Mouse (Mus musculus): ENCODE results near the gene Ctnnbl1.

Gene Ctnnbl1

DNA sequence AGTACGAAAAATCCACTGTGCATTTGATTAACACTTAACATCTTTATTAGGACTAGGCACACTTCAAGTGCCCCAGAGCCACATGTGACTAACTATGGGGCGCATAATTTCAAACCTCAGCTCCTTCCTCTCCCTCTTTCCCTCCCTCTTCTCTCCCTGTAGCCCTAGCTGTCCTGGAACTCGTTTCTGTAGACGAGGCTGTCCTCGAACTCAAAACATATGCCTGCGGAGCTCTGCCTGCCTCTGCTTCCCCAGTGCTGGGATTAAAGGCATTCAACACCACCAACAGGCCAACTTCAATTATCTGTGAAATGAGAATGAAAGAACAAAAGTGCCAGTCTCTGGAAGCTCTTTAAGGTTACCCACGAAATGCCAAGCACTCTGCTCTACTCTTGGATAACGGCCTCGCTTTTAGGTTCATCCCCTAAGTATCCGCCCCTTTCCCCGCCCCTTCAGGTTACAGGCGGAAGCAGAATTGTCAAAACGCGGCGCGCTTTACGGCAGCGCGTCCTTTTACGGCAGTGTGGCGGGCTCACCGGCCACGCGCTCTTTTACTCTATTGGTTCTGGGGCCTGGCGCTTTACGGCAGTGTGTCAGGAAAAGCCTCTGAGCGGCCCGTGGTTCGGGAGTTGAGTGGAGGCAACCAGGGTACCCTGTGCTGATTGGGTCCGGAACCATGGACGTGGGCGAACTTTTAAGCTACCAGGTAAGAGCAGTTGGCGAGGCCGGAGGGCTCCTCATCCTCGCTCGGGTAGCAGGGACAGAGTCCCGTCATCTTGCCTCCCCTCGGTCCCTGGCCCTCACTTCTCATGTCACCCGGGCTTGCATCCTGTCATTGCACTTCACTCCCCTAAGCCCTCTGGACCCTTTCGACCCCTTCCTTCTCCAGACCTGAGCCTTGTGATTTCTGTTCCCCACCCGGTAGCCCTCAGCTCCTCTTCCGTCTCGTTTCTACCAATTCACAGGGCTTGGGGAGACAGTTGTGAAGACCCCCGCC, at the start of gene Ctnnbl1:
Gene Ctnnbl1 (plus strand): TSS at position 548 of the 997 bp plus-strand sequence.
- DNase-seq (ENCODE audit: low read depth, low spot score): peak; percentile 98

DNA sequence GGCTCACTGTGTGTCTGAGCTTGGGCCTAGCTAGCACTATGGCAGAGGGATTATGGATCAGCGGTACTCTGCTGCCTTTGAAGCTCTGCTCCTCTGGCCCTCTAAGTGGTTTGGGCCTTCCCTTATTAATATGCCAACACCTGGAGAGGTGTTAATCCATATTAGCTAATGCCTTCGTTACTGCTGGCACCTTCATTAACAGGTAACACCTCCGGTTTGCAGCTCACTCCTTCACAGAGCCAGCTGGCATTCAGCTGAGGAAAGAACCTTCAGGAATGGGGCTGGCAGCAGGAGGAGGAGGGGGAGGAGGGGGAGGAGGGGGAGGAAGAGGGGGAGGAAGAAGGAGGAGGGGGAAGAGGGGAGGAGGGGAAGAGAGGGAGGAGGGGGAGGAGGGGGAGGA, 49.7 kb upstream of the Ctnnbl1 start:
- no peak for DNase-seq (ENCODE audit: low read depth, low spot score)

DNA sequence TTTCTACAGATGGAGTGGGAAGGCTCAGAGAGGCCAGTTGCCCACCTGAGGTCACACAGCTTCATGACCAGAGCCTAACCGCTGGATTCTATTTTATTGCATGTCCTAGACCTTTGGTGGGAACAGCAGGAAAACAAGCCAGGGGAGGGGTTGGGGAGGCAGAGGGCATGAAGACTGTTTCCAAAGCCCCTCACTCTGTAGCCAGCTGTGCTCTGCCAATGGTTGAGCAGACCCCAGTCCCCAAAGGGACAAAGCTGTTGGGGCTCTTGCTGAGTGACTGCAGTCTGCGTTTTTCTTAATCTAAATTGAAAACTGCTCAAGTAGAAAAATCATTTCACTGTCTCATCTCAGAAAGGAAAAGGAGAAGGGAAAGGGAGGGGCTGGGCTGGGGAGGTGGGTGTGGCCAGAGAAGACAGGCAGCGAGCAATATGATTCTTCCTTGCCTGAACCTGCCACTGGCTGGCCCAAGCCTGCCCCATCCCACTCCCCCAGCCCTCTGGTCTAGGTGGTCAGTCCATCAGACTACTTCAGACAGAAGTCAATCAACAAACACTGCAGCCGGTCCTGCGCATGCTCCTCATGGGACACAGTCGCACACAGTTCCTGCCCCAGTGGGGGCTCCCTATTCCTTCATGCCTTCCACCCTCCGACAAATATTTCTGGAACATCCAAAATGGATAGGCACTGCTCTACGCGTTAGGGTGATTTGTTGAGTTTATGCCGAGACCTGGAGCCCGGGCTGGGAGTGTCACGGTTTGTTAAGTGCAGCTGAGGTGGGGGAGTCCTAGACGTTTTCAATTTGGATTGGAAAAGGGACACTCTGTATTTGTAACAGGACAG, 45.7 kb upstream of the Ctnnbl1 start:
- DNase-seq (ENCODE audit: low read depth, low spot score): no peak

DNA sequence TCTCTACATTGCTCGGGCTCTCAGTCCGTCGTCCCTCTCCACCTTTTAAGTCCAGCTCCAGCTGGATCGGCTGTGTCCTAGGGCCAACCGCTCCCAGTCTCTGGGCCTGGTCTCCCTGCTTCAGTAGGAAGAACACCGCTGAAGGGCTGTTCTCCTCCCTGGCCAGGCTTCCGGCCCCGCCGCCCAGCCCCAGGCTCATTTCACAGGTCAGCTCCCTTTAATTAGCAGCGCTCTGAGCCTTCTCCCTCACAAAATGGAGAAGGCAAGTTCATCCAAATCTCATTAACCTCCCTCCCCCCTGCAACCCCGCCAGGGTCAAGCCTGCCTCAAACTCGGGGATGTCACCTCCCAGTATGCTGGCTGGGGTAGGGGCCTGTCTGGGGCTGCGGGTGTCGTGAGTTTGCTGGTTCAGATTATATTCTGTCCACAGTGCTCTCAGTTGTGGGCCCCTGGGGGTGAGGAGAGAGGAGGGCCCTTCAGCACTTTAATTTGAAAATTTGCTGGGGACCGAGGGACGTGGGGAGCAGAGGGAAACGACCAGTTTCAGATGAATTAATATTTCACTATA, 44.8 kb upstream of the Ctnnbl1 start:
- no peak for DNase-seq (ENCODE audit: low read depth, low spot score)

DNA sequence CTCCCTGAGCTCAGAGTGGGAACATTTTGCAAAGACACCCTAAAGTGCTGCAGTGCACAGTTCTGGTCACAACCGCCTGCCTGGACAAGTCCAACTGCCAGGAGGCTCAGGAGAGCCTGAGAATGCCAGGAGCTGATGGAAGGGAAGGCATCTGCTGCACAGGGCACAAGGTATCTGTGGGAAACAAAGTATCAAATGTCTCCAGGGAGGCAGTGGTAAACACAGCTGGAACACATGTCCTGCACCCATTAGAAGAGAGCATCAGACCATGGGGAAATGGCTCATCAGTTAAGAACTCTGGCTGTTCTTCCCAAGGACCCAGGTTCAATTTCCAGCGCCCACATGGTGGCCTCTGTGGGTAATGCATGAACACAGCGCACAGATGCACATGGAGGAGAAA, 43.6 kb upstream of the Ctnnbl1 start:
- no peak for DNase-seq (ENCODE audit: low read depth, low spot score)

DNA sequence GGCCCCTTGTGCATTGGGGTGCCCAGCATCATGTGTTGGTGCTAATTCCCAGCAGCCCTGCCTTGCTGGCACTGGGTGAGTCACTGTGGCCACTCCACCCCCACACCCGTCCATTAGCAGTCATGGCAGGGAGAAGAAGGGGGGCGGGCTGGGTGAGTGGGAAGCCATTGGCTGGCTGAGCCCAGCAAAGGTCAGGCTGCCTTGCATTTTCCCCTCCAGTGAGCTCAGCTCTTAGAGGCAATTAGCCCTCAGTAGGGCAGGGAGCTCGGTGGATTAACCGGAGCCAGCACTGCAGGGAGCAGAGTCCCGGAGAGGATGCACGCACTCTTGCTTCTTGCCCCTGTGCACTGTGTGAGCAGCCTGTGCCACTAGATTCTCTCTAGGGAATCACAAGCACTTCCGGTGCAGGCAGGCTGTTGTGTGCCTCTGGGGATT, 40.9 kb upstream of the Ctnnbl1 start:
- DNase-seq (ENCODE audit: low read depth, low spot score): peak; percentile 11

DNA sequence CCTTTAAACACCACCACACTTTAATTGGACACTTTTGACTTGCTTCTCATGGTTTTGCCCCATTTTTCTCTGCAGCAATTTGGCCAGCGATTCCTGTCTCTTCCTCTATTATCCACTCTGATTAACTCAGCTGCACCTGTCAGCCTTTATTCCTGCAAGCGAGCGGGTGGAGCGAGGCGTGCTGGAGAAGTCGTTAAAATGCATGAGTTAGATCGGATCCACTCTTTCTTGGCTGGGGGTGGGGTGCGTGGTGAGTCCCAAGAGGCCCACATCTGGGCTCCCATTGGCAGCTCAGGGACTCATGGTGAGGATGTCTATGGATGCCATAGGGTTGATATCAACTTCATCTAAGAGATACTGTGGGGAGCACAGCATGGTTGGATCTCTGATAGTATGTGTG, 34.0 kb upstream of the Ctnnbl1 start:
- peak; percentile 13 for DNase-seq (ENCODE audit: low read depth, low spot score)

DNA sequence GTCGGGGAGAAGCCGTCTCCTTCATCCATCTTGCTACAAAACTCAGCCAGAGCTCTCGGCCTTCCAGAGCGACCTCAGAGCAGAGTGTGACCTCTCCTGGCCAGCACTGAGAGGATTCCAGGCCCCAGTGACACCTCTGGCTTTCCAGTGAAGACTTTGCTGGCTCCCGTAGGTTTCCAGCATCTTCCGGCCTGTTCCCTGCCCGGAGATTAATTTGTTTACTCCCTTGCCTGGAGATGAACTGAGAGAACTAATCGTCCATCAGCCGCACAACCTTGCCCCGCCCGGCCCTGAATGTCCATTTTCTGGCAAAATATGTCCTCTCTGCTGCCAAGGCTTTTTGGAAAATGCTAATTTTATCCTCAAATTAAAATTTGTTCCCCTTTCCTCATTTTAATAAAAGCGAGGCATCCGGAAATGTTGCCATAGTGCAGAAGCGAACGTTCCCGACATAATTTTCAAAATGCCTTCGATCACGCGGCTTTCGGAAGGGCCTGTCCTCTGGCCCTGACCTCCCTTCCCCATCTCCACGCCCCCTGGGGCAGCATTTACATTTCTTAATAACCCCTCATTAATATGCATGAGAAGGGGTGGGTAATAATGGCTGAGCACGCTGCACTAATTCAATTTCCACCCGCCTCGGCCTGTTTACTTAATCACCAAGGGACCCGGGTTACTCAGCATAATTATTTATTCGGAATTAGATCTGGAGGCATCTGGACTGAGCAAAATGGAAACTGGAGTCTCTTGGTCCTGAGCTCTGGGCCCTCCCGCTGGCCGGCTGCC, 32.0 kb upstream of the Ctnnbl1 start:
- DNase-seq (ENCODE audit: low read depth, low spot score): no peak

DNA sequence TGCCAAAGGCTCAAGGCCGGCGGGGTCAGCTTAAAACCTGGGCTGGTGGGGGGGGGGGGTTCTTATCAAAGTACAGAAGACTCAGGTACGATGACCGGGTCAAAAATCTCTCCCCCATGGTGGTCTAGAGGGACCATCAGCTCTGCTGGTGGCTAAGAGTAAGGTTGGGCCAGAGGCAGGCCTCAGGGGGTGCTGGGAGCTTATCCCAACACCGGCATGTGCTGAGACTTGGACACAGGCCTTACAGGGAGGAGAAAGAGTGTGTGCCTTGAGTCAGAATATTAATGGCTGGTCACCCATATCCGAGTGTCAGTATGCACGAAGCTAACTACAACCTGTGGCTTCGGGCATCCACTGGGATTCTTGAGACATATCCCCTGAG, 31.4 kb upstream of the Ctnnbl1 start:
- no peak for DNase-seq (ENCODE audit: low read depth, low spot score)

DNA sequence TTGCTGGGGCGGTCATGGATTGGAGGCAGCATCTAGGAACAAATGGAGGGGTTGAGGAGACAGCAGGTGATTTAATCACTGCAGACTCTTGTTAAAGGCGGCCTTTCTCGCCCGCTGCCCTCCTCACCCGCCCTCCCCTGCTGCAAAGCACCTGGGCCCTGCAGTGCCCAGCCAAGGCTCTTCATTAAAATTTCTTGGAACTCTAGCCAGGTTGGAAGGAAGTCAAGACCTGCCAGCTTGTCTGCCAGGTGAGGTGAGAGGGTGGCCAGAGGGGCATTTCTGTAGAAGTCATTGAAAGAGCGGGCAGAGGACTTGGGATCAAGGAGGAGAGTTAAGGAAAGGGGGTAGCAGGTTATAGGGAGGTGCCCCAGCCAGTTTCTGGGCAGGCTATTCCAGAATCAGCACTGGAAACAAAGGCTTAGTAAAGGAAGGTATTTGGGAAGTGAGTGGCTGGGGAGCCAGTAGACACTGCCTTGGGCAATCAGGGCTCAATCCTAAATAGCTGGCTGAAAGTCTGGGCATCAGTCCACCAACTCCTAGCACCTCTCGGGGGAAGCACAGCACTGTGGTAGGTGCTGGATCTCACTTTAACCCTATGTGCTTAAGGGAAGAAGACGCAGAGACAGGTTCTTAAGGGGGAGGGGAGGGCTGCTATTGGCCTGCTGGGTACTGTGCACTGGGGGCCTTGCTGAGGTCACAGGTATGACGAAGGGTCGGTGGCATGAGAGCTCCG, 29.8 kb upstream of the Ctnnbl1 start:
- DNase-seq (ENCODE audit: low read depth, low spot score): no peak

DNA sequence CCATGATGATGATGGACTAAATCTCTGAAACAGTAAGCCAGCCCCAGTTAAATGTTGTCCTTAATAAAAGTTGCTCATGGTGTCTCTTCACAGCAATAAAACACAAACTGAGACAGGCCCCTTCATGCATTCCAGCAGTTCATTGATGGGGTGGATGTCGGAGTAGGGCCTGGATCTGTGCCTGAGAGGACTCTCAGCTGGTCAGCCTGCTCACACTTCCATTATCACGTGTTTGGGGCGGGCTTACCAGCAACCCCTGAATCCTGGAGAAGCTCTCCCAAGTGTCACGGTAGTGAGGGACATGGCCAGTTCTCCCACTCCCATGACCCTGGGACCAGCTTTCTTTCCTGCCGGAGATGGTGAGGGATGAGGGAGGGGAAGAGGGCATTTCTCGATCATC, 24.5 kb upstream of the Ctnnbl1 start:
- no peak for DNase-seq (ENCODE audit: low read depth, low spot score)

DNA sequence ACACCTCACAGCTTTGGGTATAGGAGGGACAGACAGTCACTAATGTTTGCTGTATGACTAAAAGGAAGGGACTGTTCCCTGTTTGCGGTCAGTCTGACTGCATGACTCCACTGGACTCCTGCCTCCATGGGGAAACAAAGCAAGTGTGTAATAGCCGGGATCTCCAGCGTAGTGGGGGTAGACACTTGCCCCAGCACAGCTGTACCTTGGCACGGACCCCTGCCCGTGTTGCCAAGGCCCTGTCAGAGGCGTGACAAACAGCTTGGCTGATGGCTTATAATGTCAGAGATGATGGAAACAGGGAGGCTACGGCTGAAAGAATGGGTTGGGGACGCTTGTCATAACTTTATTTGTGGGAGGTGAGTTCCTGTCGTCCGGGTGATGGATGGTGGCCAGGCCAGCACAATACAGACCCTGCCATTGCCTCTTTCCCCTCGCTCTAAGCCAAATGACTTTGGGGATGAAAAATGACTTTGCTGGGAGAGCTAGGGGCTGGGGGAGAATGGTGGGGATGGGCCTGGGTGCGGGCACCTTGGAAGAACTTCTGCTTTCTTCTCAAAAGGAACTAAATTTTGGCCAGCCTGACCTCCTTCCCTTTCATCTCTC, 21.5 kb upstream of the Ctnnbl1 start:
- DNase-seq (ENCODE audit: low read depth, low spot score): no peak

DNA sequence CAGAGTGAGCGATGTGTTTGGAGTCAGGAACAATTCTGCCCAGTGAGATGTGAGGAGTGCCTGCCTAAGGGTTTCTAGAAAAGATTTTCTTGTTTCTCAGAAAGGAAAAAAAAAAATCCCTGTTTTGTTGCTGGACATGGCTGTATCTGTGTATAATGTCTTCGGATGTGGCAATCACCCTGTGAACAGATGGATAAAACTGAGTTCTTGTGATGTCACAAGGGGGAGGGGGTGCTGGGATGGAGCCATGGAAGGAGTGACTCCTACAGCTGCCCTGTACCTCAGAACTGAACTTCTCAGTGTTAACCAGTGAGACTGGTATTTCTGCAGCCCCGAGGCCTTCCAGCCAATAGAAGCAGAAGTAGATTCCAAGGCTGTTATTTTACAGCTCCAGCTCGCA, 18.8 kb upstream of the Ctnnbl1 start:
- no peak for DNase-seq (ENCODE audit: low read depth, low spot score)

DNA sequence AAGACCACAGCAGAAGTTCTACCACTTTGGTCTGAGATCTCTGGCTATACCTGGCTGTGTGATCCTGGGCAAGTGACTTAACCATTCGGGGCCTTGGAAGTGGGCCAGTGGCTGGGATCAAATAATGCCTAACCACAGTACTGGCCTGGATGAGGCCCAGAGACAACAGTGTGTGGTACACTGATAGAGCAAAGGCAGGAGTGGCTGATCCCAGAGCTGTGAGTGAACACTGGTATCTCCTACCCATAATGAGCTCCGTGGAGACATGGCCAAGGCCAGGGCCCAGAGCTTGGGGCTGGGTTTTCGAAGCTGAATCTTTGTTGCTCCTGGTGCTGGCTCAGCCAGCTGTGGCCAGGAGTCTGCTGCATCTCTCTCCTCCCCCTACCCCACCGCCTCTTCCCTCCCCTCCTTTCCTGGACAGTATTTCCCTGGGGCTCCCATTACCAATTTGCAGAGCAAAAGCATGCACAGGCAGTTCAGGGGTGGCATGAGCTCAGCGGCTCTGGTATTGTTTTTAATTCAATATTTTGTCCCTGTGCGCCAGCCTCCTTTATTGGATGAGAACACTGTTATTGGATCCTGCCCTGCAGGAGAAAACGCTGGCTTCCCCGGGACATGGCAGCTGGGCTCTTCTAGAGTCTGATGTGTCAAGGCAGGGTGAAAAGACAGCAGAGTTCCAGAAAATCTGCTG, 13.2 kb upstream of the Ctnnbl1 start:
- no peak for DNase-seq (ENCODE audit: low read depth, low spot score)

DNA sequence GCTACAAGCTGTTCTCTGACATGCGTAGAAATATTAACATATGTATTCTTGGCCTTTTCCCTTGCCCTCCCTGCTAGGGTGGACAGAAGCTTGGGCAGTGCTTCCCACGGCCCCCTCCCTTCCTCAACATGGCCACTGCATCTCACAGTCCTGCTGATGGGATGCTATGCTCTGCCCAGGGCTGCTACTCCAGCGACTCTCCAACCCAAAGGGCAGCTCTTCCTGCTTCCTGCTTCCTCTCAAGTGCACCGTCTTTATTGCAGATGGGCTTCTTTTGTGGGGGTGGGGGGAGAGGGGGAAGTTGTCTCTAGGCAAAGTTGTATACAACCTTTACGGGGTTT, 12.7 kb upstream of the Ctnnbl1 start:
- no peak for DNase-seq (ENCODE audit: low read depth, low spot score)

DNA sequence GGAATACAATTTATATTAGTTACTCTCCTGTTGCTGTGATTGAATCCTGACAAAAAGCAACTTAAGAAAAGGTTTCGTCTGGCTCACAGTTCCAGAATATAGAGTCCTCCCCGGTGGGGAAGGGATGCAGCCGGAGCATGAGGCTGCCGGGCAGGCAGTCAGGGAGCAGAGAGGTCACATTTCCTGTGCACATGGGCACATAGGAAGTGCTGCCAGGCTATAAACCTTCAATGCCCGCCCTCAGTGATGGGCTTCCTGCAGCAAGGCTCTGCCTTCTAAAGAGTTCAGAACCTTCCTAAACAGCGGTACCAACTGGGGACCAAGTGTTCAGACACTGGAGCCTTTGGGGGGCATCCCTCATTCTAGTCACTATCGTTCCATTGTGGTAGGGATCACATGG, 7.4 kb downstream of the Ctnnbl1 start:
- DNase-seq (ENCODE audit: low read depth, low spot score): no peak

DNA sequence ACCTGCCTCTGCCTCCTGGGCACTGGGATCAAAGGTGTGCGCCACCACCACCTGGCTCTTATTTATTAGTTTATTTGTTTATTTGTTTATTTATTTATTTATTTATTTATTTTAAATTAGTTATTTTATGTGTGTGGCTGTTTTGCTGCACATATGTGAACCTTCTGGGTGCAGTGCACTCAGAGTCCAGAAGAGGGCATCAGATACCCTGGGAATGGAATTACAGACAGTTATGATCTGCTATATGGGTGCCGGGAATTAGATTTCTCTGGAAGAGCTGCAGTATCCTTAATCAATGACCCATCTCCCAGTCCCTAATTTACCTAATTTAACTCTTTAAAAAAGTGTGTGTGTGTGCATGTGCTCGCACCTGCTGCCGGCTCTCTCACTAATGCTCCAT, 8.5 kb downstream of the Ctnnbl1 start:
- no peak for DNase-seq (ENCODE audit: low read depth, low spot score)

DNA sequence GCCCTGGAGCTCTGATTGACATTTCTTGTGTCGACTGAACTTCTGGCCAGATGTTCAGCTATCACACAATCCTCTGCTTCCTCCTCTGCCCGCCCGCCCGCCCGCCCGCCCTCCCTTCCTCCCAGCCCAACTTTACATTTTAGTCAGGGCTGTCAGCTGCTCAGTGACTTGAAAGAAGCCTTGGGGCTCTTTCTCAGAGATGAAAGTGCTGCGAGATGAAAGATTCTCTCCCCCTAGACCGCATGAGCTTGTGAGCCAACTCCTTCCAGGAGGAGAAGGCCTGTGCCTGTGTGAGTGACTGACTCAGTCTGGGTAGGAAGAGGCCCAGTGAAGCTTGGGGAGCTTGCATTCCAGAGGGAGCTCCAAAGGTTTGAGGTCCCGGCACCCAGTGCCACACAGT, 9.4 kb downstream of the Ctnnbl1 start:
- DNase-seq (ENCODE audit: low read depth, low spot score): no peak

DNA sequence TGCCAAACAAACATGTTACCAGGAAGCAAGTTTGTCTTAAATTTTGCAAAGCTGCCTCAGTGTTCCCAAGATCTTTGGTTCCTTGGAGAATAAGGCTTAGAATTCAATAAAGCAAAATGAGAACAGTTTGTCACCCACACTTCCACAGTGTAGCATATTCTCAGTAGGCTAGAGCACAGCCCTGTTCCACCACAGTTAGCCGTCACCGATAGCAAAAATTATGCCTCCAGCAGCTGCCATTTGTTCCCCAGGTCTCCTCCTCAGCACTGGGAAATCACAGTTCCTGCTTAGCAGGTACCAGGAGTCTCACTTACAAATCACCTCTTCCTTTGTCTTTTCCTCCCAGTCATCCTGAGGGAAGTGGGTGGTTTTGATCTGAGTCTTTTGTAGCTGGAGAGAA, 10.8 kb downstream of the Ctnnbl1 start:
- no peak for DNase-seq (ENCODE audit: low read depth, low spot score)

DNA sequence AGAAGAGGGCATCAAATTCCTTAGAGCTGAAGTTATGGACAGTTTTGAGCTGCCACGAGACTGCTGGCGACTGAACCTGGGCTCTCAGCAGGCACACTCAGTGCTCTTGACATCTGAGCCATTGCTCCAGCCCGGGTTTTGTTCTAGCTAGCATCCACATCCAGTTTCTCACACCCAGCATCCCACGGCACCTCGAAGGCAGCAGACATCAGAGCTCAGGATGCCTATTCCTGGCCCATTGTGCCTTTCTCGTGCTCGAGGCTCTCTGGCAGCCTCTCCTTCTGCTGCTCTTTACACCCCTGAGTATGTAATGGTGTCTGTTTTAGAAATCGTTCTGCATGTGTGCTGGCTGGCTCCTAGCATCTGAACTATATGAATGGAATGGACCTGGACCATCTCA, 13.3 kb downstream of the Ctnnbl1 start:
- no peak for DNase-seq (ENCODE audit: low read depth, low spot score)
